Mouse (Mus musculus) midbrain, embryonic 10.5 days (tissue): Measurements from ENCODE around the gene Rgma. TPM values are rescaled to one million over a fixed set of nuclear protein-coding genes. Genes with fewer than 3 reads are reported as not detected.
A peak's percentile ranks its signal among the peaks of the same experiment; 100 is the strongest.

Experiments
- DNase-seq: peaks from one replicate; pipeline ENCODE4 v3.0.0-alpha.2; 2017; ENCODE audit warnings: low spot score
- H3K27ac ChIP-seq: fragments of 300-500 bp; sonication (generic); replicated peaks from 2 replicates; pipeline ENCODE4 v1.5.1; 2016; ENCODE audit warnings: mild to moderate bottlenecking
- H3K27me3 ChIP-seq: fragments of 300-500 bp; sonication (generic); 2 replicates; pipeline ENCODE4 v1.6.1; 2016; ENCODE audit warnings: low read depth, mild to moderate bottlenecking; ENCODE audit not compliant: poor library complexity, severe bottlenecking
- H3K36me3 ChIP-seq: fragments of 300-500 bp; sonication (generic); 2 replicates; pipeline ENCODE4 v1.6.1; 2016; ENCODE audit warnings: mild to moderate bottlenecking, moderate library complexity
- H3K4me1 ChIP-seq: fragments of 300-500 bp; sonication (generic); 2 replicates; pipeline ENCODE4 v1.6.1; 2016
- H3K4me3 ChIP-seq: fragments of 300-500 bp; sonication (generic); 2 replicates; pipeline ENCODE4 v1.5.1; 2016; ENCODE audit warnings: mild to moderate bottlenecking, moderate library complexity
- H3K9me3 ChIP-seq: fragments of 300-500 bp; sonication (generic); replicated peaks from 2 replicates; pipeline ENCODE4 v1.6.1; 2016; ENCODE audit warnings: mild to moderate bottlenecking
- WGBS: fragments of 180-500 bp; shearing (Covaris S2); methylation state at CpG from one replicate; pipeline ENCODE4 v1.1.7; 2016; 5-methylcytosine and 5-hydroxymethylcytosine counted together
- polyA plus RNA-seq: library from polyadenylated mRNA; unstranded; fragments of >200 nt; fragmentation: Nextera tagmentation; extraction: Ambion mirVana; gene quantifications from 2 replicates; pipeline ENCODE4 v1.2.1, GENCODE M21; 2016

Gene Rgma
- polyA plus RNA-seq, 1 experiment from 2014 or later, result 51.2 TPM

DNA sequence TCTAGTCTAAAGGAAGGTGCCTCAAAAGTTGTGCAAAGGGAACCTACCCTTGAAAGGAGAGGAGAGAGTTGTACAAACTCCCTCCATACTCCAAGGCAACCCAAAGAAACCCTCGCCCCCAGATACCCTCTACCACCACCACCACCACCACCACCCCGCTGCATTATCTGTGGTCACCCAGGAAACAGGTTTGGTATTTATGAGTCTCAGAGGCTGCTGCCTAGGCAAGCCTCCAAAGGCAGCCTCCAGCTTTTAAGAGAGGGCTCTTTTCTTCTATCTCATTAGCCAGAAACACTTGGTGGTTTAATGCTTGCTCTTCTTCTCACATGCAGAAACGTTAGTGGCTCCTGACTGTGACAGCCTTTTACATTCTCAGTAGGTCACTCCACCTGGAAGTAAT lies 31.5 kb upstream of the Rgma start:
- H3K27me3 ChIP-seq, result no peaks in the 10 kb centered on the region
- no peak overlapping the region for H3K4me3 ChIP-seq
- peaks cover 25% of the 10 kb centered on the region for H3K4me1 ChIP-seq
- no peaks in the 10 kb centered on the region for H3K9me3 ChIP-seq
- DNase-seq, result no peak
- 9% methylated on average over 3 of the region's 3 CpGs for WGBS
- H3K27ac ChIP-seq, result peak overlapping the region; percentile 46
- H3K36me3 ChIP-seq, result no peaks in the 10 kb centered on the region

GRCm38 (mm10) chr7:73348585-73349124 lies 26.7 kb upstream of the Rgma start:
- WGBS, result 59% methylated on average over 10 of the region's 10 CpGs
- no peaks in the 10 kb centered on the region for H3K36me3 ChIP-seq
- H3K27ac ChIP-seq, result no peak overlapping the region
- H3K27me3 ChIP-seq, result no peaks in the 10 kb centered on the region
- no peak for DNase-seq
- H3K4me3 ChIP-seq, result no peak overlapping the region
- H3K4me1 ChIP-seq, result peaks cover 29% of the 10 kb centered on the region
- H3K9me3 ChIP-seq, result no peaks in the 10 kb centered on the region

DNA sequence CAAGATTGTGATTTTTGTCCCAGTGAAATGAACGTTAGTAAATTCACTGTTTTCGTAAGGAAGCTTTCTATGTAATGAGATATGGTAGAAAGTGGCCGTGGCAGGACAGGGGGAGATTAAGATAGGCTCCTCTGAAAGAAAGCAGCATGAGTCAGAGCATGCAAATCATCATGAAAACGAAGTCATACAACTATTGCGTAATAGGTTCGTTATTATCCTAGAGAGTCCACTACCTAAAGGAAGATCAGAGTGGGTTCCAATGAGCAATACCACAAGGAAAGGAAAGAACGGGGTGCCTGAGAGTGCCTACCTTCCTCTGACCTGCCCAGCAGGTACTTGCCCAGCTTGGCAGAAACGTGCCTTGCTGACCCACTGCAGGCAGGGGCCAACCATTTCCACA lies 26.2 kb upstream of the Rgma start:
- H3K4me1 ChIP-seq, result peaks cover 29% of the 10 kb centered on the region
- H3K9me3 ChIP-seq, result no peaks in the 10 kb centered on the region
- no peak for DNase-seq
- no peaks in the 10 kb centered on the region for H3K27me3 ChIP-seq
- H3K36me3 ChIP-seq, result no peaks in the 10 kb centered on the region
- no peak overlapping the region for H3K4me3 ChIP-seq
- whole genome bisulfite sequencing, result 79% methylated on average over 8 of the region's 8 CpGs
- no peak overlapping the region for H3K27ac ChIP-seq

- 0 out of 2 replicates have a peak overlapping the region, but pooled peaks have one; percentile 28 for H3K27ac ChIP-seq
- H3K36me3 ChIP-seq, result no peaks in the 10 kb centered on the region
- H3K4me1 ChIP-seq, result peaks cover 25% of the 10 kb centered on the region
- no peak for DNase-seq
- 88% methylated on average over 9 of the region's 9 CpGs for WGBS
- H3K4me3 ChIP-seq, result no peak overlapping the region
- H3K27me3 ChIP-seq, result no peaks in the 10 kb centered on the region
- H3K9me3 ChIP-seq, result no peaks in the 10 kb centered on the region
These were observed 20.1 kb upstream of the Rgma start for GRCm38 (mm10) chr7:73355229-73355628.

DNA sequence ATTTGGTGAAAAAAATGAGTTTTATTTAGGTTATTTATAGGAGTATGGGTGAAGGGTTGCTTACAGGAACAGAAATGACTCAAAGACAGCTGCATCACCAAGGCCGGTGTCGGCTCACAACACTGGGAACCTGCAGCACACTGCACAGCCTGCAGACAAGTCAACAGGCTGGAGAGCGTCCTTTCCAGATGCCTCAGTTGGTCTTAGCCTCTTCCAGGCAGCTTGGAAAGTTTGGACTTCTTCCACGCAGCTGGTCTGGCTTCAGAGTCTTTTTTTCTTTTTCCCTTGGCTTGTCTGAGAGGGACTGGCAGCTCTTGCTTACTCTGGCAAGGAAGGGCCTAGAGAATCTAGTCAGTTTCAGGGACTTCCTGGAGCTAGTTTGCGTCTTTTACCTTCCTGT lies 18.4 kb upstream of the Rgma start:
- H3K4me1 ChIP-seq, result peaks cover 25% of the 10 kb centered on the region
- no peak overlapping the region for H3K27ac ChIP-seq
- H3K4me3 ChIP-seq, result no peak overlapping the region
- 97% methylated on average over 5 of the region's 5 CpGs for WGBS
- no peaks in the 10 kb centered on the region for H3K36me3 ChIP-seq
- no peaks in the 10 kb centered on the region for H3K9me3 ChIP-seq
- DNase-seq, result no peak
- H3K27me3 ChIP-seq, result no peaks in the 10 kb centered on the region

GRCm38 (mm10) chr7:73357626-73358025 lies 17.7 kb upstream of the Rgma start:
- DNase-seq, result no peak
- Histone ChIP-seq H3K4me1 (peaks cover 25% of the 10 kb centered on the region), H3K4me3 (no peak overlapping the region), H3K36me3 (no peaks in the 10 kb centered on the region), H3K27me3 (no peaks in the 10 kb centered on the region), H3K9me3 (no peaks in the 10 kb centered on the region), H3K27ac (0 out of 2 replicates have a peak overlapping the region, but pooled peaks have one; percentile 46)
- WGBS, result 88% methylated on average over 2 of the region's 2 CpGs

DNA sequence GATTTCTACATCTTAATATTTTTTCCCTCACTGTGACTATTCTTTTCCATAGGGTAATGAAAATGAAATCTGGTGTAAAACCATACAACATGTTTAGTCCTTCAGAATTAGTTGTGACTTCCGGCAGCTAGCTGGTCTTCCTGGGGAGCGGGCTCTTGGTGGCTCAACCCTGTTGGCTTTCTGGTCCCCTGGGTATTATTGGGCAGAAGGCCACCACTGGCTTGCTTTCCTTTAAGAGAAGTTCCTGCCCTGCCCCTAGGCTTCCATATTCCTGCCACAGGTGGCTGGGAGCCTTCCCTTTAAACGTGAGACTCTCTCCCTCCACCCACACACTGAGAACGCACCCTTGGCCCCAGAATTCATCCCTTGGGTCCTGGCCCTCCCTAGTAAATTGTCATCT lies 9.8 kb upstream of the Rgma start:
- H3K36me3 ChIP-seq, result peaks cover 6% of the 10 kb centered on the region
- 74% methylated on average over 4 of the region's 4 CpGs for WGBS
- no peaks in the 10 kb centered on the region for H3K9me3 ChIP-seq
- peaks cover 1% of the 10 kb centered on the region for H3K27me3 ChIP-seq
- H3K4me3 ChIP-seq, result no peak overlapping the region
- H3K27ac ChIP-seq, result peak overlapping the region; percentile 63
- no peak for DNase-seq
- H3K4me1 ChIP-seq, result peaks cover 19% of the 10 kb centered on the region

- Histone ChIP-seq H3K9me3 (no peaks in the 10 kb centered on the region), H3K36me3 (peaks cover 6% of the 10 kb centered on the region), H3K27me3 (peaks cover 6% of the 10 kb centered on the region), H3K4me1 (peaks cover 19% of the 10 kb centered on the region), H3K27ac (peak overlapping the region; percentile 63), H3K4me3 (no peak overlapping the region)
- no peak for DNase-seq
- 73% methylated on average over 7 of the region's 7 CpGs for WGBS
These were observed 9.3 kb upstream of the Rgma start for GRCm38 (mm10) chr7:73365965-73366364.

- Histone ChIP-seq H3K27me3 (peaks cover 25% of the 10 kb centered on the region), H3K36me3 (peaks cover 6% of the 10 kb centered on the region), H3K4me3 (no peak overlapping the region), H3K4me1 (peaks cover 33% of the 10 kb centered on the region), H3K9me3 (no peaks in the 10 kb centered on the region), H3K27ac (no peak overlapping the region; the same call in 1 of the 2 replicates)
- DNase-seq, result no peak
- WGBS, result 92% methylated on average over 10 of the region's 10 CpGs
These were observed 7.4 kb upstream of the Rgma start for GRCm38 (mm10) chr7:73367681-73368464.

DNA sequence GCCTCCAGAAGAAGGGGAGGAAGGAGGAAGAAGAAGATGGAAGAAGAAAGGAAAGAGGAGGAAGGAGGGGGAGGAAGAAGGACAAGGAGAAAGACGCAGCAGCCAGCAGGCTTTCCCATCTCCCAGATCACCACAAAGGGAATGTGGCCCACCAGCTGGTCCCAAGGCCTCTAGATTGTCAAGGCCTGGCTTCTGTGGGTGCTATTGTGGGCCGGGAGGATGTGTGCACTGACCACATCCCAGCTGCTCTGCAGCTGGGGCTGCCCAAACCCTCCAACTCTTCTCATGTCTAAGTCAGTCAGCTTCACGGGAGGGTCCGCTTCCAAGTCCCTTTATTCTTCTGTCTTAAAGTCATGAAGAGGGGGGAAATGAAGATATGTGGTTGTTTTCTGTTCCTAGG lies 5.3 kb upstream of the Rgma start:
- peaks cover 39% of the 10 kb centered on the region for H3K27me3 ChIP-seq
- no peak for DNase-seq
- peaks cover 54% of the 10 kb centered on the region for H3K4me1 ChIP-seq
- H3K9me3 ChIP-seq, result no peaks in the 10 kb centered on the region
- WGBS, result 90% methylated on average over 4 of the region's 4 CpGs
- H3K36me3 ChIP-seq, result peaks cover 6% of the 10 kb centered on the region
- peak overlapping the region; percentile 19; the same call in 1 of the 2 replicates for H3K27ac ChIP-seq
- no peak overlapping the region for H3K4me3 ChIP-seq

GRCm38 (mm10) chr7:73371587-73372321 lies 3.6 kb upstream of the Rgma start:
- peaks cover 39% of the 10 kb centered on the region for H3K27me3 ChIP-seq
- H3K36me3 ChIP-seq, result peaks cover 6% of the 10 kb centered on the region
- peaks cover 45% of the 10 kb centered on the region for H3K4me1 ChIP-seq
- no peak for DNase-seq
- 54% methylated on average over 10 of the region's 10 CpGs for WGBS
- no peaks in the 10 kb centered on the region for H3K9me3 ChIP-seq
- peak overlapping the region; percentile 83 for H3K27ac ChIP-seq
- peak overlapping the region; percentile 51 for H3K4me3 ChIP-seq

DNA sequence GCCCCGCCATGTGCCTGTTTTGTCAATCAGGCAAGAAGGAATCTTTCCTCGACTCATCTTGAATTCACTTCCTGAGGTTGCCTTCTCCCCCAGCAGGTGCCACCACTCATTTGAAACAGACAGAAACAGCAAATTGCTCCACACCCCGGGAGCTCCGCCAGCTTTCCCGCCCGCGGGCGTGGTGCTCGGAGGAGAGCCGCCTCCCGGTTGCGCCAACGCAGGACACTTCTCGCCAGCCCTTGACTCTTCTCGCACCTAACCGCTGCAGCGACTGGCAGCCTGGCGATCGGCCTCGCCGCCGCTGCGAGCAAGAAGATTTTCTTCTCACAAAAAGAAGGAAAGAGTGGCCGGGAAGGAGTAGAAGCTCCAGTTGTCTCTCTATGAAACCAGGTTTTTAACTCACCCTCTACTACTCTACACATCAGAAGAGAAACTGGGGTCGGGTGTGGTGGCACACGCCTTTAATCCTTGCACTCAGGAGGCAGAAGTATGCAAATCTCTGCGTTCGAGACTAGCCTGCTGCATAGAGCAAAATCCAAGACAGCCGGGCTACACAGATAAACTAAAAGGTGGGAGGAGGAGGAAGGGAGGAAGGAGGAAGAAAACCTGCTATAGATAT lies 2.8 kb upstream of the Rgma start:
- Histone ChIP-seq H3K4me1 (peaks cover 47% of the 10 kb centered on the region), H3K4me3 (peak overlapping the region; percentile 51), H3K27me3 (peaks cover 39% of the 10 kb centered on the region), H3K27ac (peak overlapping the region; percentile 83), H3K9me3 (no peaks in the 10 kb centered on the region), H3K36me3 (peaks cover 9% of the 10 kb centered on the region)
- WGBS, result 2% methylated on average over 29 of the region's 29 CpGs
- peak; percentile 56 for DNase-seq
